Mouse (Mus musculus): Measurements from ENCODE around the gene Atl1. TPM values are rescaled to one million over a fixed set of nuclear protein-coding genes. Genes with fewer than 3 reads are reported as not detected.

The Atl1 gene
- polyA plus RNA-seq, 1 experiment from 2014 or later: 1.5 TPM

DNA sequence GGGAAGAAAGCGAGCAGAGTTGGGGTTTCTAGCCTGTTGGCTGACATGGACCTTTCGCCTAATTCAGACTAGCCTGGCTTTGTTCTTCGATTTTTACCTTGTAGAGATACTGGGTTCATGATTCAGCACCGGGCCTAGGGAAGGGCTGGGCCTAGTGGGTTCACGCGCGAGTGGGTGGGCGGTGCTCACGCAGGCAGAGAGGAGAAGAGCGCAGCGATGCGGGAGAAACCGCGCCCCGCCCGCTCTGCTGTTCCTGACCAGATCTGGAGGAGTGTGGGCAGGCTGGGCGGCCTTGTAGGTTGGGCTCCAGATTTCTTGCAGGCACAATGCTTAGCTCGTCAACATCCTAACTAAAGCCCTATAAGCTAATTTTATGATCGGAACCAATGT is 16.1 kb downstream of the Atl1 start:
- Histone ChIP-seq H3K27me3 (peaks cover 30% of the 10 kb centered on the region), H3K4me1 (replicated peaks) (peaks cover 12% of the 10 kb centered on the region), H3K9ac (no peak overlapping the region), H3K9me3 (replicated peaks) (no peaks in the 10 kb centered on the region), H3K36me3 (replicated peaks) (no peaks in the 10 kb centered on the region), H3K27ac (replicated peaks) (no peak overlapping the region), H3K4me3 (replicated peaks) (peak overlapping the region; percentile 39), H3K4me2 (peak overlapping the region; percentile 62)
- ATAC-seq (ENCODE audit: insufficient read depth): no peak
- 35% methylated on average over 19 of the region's 19 CpGs for WGBS (ENCODE audit: insufficient replicate concordance)

- WGBS (ENCODE audit: insufficient replicate concordance): 74% methylated on average over 7 of the region's 7 CpGs
- Histone ChIP-seq H3K9me3 (replicated peaks) (no peaks in the 10 kb centered on the region), H3K27me3 (peaks cover 23% of the 10 kb centered on the region), H3K9ac (no peak overlapping the region), H3K36me3 (replicated peaks) (no peaks in the 10 kb centered on the region), H3K27ac (replicated peaks) (no peak overlapping the region), H3K4me3 (replicated peaks) (no peak overlapping the region), H3K4me2 (no peak overlapping the region), H3K4me1 (replicated peaks) (peaks cover 17% of the 10 kb centered on the region)
- ATAC-seq (ENCODE audit: insufficient read depth): no peak
These were observed 19.5 kb downstream of the Atl1 start for GRCm38 (mm10) chr12:69911906-69912305.

- H3K36me3 ChIP-seq (replicated peaks): no peaks in the 10 kb centered on the region
- H3K27me3 ChIP-seq: peaks cover 15% of the 10 kb centered on the region
- no peak overlapping the region for H3K9ac ChIP-seq
- no peak for ATAC-seq (ENCODE audit: insufficient read depth)
- H3K27ac ChIP-seq (replicated peaks): no peak overlapping the region
- WGBS (ENCODE audit: insufficient replicate concordance): 64% methylated on average over 7 of the region's 7 CpGs
- H3K4me2 ChIP-seq: no peak overlapping the region
- no peak overlapping the region for H3K4me3 ChIP-seq (replicated peaks)
- peaks cover 14% of the 10 kb centered on the region for H3K4me1 ChIP-seq (replicated peaks)
- H3K9me3 ChIP-seq (replicated peaks): no peaks in the 10 kb centered on the region
These were observed 20.3 kb downstream of the Atl1 start for GRCm38 (mm10) chr12:69912737-69913136.

- no peaks in the 10 kb centered on the region for H3K36me3 ChIP-seq (replicated peaks)
- no peak overlapping the region for H3K4me2 ChIP-seq
- no peak overlapping the region for H3K9ac ChIP-seq
- H3K9me3 ChIP-seq (replicated peaks): no peaks in the 10 kb centered on the region
- H3K27ac ChIP-seq (replicated peaks): no peak overlapping the region
- no peak overlapping the region for H3K4me3 ChIP-seq (replicated peaks)
- no peak for ATAC-seq (ENCODE audit: insufficient read depth)
- WGBS (ENCODE audit: insufficient replicate concordance): 64% methylated on average over 2 of the region's 2 CpGs
- peaks cover 5% of the 10 kb centered on the region for H3K4me1 ChIP-seq (replicated peaks)
- H3K27me3 ChIP-seq: no peaks in the 10 kb centered on the region
These were observed 25.5 kb downstream of the Atl1 start for GRCm38 (mm10) chr12:69917870-69918269.

GRCm38 (mm10) chr12:69922099-69922498 is 29.7 kb downstream of the Atl1 start:
- Histone ChIP-seq H3K4me1 (replicated peaks) (peaks cover 29% of the 10 kb centered on the region), H3K4me2 (no peak overlapping the region), H3K27me3 (no peaks in the 10 kb centered on the region), H3K27ac (replicated peaks) (peak overlapping the region; percentile 30; the same call in 1 of the 2 replicates), H3K36me3 (replicated peaks) (no peaks in the 10 kb centered on the region), H3K9ac (no peak overlapping the region), H3K9me3 (replicated peaks) (no peaks in the 10 kb centered on the region), H3K4me3 (replicated peaks) (no peak overlapping the region)
- peak; percentile 30; the same call in 1 of the 2 replicates for ATAC-seq (ENCODE audit: insufficient read depth)
- WGBS (ENCODE audit: insufficient replicate concordance): 62% methylated on average over 1 of the region's 1 CpGs

GRCm38 (mm10) chr12:69923128-69923527 is 30.7 kb downstream of the Atl1 start:
- WGBS (ENCODE audit: insufficient replicate concordance): 34% methylated on average over 3 of the region's 3 CpGs
- Histone ChIP-seq H3K27ac (replicated peaks) (peak overlapping the region; percentile 30), H3K4me3 (replicated peaks) (no peak overlapping the region), H3K9ac (no peak overlapping the region), H3K27me3 (no peaks in the 10 kb centered on the region), H3K36me3 (replicated peaks) (no peaks in the 10 kb centered on the region), H3K4me1 (replicated peaks) (peaks cover 29% of the 10 kb centered on the region), H3K4me2 (no peak overlapping the region), H3K9me3 (replicated peaks) (no peaks in the 10 kb centered on the region)
- ATAC-seq (ENCODE audit: insufficient read depth): no peak

GRCm38 (mm10) chr12:69923603-69924002 is 31.2 kb downstream of the Atl1 start:
- H3K4me3 ChIP-seq (replicated peaks): no peak overlapping the region
- 20% methylated on average over 3 of the region's 3 CpGs for WGBS (ENCODE audit: insufficient replicate concordance)
- peak; percentile 45 for ATAC-seq (ENCODE audit: insufficient read depth)

GRCm38 (mm10) chr12:69924012-69924411 is 31.6 kb downstream of the Atl1 start:
- ATAC-seq (ENCODE audit: insufficient read depth): no peak
- Histone ChIP-seq H3K9ac (no peak overlapping the region), H3K4me3 (replicated peaks) (no peak overlapping the region), H3K36me3 (replicated peaks) (no peaks in the 10 kb centered on the region), H3K27ac (replicated peaks) (peak overlapping the region; percentile 30; the same call in 1 of the 2 replicates), H3K9me3 (replicated peaks) (no peaks in the 10 kb centered on the region), H3K4me1 (replicated peaks) (peaks cover 29% of the 10 kb centered on the region), H3K27me3 (no peaks in the 10 kb centered on the region), H3K4me2 (no peak overlapping the region)
- 11% methylated on average over 5 of the region's 5 CpGs for WGBS (ENCODE audit: insufficient replicate concordance)

More at GRCm38 (mm10) chr12:69923603-69924002, 31.2 kb downstream of the Atl1 start:
- no peaks in the 10 kb centered on the region for H3K9me3 ChIP-seq (replicated peaks)
- peaks cover 29% of the 10 kb centered on the region for H3K4me1 ChIP-seq (replicated peaks)
- H3K27me3 ChIP-seq: no peaks in the 10 kb centered on the region
- H3K36me3 ChIP-seq (replicated peaks): no peaks in the 10 kb centered on the region
- H3K9ac ChIP-seq: no peak overlapping the region
- H3K27ac ChIP-seq (replicated peaks): peak overlapping the region; percentile 30
- no peak overlapping the region for H3K4me2 ChIP-seq

DNA sequence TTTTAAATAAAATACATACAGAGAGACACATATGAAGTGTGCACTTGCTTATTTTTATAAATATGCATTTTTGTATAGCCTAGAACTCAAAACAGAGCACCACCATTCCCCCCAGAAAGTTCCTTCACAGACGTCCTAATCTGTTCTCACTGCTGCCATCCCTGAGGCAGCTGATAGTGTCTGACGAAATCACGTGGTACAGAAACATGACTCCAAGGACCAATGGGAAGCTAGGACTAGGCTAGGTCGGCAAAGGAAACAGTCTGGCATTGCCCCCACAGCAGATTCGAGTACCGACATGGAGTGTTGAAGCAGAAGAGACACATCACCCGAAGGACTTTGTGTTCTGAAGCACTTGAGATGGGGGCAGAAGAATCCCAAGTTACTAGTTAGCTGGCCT is 34.3 kb downstream of the Atl1 start:
- Histone ChIP-seq H3K36me3 (replicated peaks) (no peaks in the 10 kb centered on the region), H3K9ac (no peak overlapping the region), H3K4me2 (peak overlapping the region; percentile 39), H3K4me1 (replicated peaks) (peaks cover 29% of the 10 kb centered on the region), H3K9me3 (replicated peaks) (no peaks in the 10 kb centered on the region), H3K27me3 (no peaks in the 10 kb centered on the region), H3K4me3 (replicated peaks) (no peak overlapping the region), H3K27ac (replicated peaks) (peak overlapping the region; percentile 41; the same call in 1 of the 2 replicates)
- ATAC-seq (ENCODE audit: insufficient read depth): no peak
- 24% methylated on average over 7 of the region's 7 CpGs for WGBS (ENCODE audit: insufficient replicate concordance)

GRCm38 (mm10) chr12:69937731-69938130 is 45.3 kb downstream of the Atl1 start:
- Histone ChIP-seq H3K9me3 (replicated peaks) (no peaks in the 10 kb centered on the region), H3K4me3 (replicated peaks) (no peak overlapping the region), H3K4me2 (no peak overlapping the region), H3K27me3 (no peaks in the 10 kb centered on the region), H3K4me1 (replicated peaks) (no peaks in the 10 kb centered on the region), H3K27ac (replicated peaks) (no peak overlapping the region), H3K9ac (no peak overlapping the region), H3K36me3 (replicated peaks) (no peaks in the 10 kb centered on the region)
- ATAC-seq (ENCODE audit: insufficient read depth): no peak
- WGBS (ENCODE audit: insufficient replicate concordance): 68% methylated on average over 5 of the region's 5 CpGs

DNA sequence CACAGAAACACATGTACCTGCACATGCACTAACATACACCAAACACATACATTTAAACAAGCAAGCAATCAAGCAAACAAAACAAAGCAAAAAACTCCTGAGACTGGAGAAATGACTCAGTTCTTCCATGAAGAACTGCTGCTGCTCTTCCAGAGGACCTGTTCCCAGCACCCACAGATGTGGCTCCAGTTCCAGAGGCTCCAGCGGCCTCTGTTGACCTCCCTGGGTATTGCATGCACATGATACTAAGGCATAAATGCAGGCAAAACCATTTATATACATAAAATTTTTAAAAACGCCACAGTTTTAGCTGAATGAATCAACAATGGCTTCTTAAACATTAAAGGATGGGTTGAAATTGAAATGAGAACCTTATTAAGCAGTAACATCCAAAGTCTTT is 46.9 kb downstream of the Atl1 start:
- Histone ChIP-seq H3K27ac (replicated peaks) (no peak overlapping the region), H3K4me3 (replicated peaks) (no peak overlapping the region), H3K27me3 (no peaks in the 10 kb centered on the region), H3K36me3 (replicated peaks) (no peaks in the 10 kb centered on the region), H3K4me2 (no peak overlapping the region), H3K4me1 (replicated peaks) (no peaks in the 10 kb centered on the region), H3K9me3 (replicated peaks) (no peaks in the 10 kb centered on the region), H3K9ac (no peak overlapping the region)
- 55% methylated on average over 2 of the region's 2 CpGs for WGBS (ENCODE audit: insufficient replicate concordance)
- ATAC-seq (ENCODE audit: insufficient read depth): no peak

DNA sequence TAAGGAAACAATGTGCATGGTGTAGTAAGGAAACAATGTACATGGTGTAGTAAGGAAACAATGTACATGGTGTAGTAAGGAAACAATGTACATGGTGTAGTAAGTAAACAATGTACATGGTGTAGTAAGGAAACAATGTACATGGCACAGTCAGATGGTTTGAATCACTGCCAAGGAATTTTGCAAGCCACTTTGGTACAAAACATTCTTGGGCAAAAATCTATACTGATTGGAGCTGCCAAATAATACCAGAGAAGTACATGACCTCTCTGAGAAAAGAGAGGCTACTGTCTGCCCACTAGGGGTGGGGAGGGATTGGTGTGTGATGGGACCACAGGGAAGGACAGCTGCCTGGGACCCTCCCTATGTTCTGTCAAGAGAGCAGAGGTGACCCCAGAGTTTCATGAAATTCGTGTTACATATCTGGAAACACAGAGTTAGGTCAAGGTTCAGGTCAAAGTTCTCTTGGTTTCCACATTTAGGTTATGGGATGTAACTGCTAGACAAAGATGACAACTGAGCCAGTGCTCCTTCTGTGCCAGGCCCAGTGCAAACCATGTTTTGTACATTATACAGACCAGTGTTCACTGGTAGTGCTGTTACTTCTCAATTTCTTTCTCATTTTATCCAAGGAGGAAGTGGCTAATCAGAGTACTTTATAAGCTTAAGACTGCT is 49.4 kb downstream of the Atl1 start:
- H3K9me3 ChIP-seq (replicated peaks): no peaks in the 10 kb centered on the region
- 32% methylated on average over 1 of the region's 1 CpGs for WGBS (ENCODE audit: insufficient replicate concordance)
- ATAC-seq (ENCODE audit: insufficient read depth): no peak

More for the DNA sequence above, 49.4 kb downstream of the Atl1 start:
- Histone ChIP-seq H3K36me3 (replicated peaks) (no peaks in the 10 kb centered on the region), H3K27me3 (no peaks in the 10 kb centered on the region), H3K27ac (replicated peaks) (no peak overlapping the region), H3K9ac (no peak overlapping the region), H3K4me1 (replicated peaks) (no peaks in the 10 kb centered on the region), H3K4me2 (no peak overlapping the region), H3K4me3 (replicated peaks) (no peak overlapping the region)
